Mouse (Mus musculus) ovary, postnatal 10 days (tissue): Measurements from ENCODE around the gene Ism2.

Experiments used
- DNase-seq: peaks from one replicate; pipeline ENCODE4 v3.0.0; 2022; ENCODE audit warnings: low spot score

Gene Ism2

GRCm38 (mm10) chr12:87230379-87230895, 69.1 kb downstream of the Ism2 start:
- DNase-seq, result no peak

DNA sequence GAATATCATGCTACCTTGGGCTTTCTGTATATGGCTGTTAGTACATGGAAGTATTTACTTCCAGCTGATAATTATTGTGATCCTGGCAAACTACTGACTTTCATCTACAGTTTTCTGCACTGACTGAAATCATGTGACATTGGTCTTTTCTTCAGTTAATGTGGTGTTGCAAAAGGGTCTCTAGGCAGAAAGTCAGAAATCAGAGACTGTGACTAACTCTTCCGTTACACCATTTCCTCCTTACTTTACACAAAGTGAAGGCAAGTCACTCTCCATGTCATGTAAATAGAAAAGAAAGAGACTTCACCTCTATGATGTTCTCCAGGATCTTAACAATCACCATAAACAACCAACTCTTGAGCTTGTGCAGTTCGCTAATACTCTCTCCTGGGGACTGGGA, 69.9 kb downstream of the Ism2 start:
- DNase-seq, result no peak
